Mouse (Mus musculus) embryonic facial prominence, embryonic 13.5 days (tissue): ENCODE measurements around the gene Smc4. TPM values are rescaled to one million over a fixed set of nuclear protein-coding genes. Genes with fewer than 3 reads are reported as not detected.

Experiments used
- ATAC-seq: fragments of 200-750 bp; cut with Nextera tagmentation; 2 replicates; pipeline ENCODE4 v1.8.0; 2017; ENCODE audit warnings: low read depth; ENCODE audit not compliant: insufficient number of reproducible peaks, insufficient read depth, low FRiP score, low TSS enrichment
- H3K27ac ChIP-seq: fragments of 300-500 bp; sonication (generic); 2 replicates; pipeline ENCODE4 v1.5.1; 2015; ENCODE audit warnings: moderate library complexity, mild to moderate bottlenecking, inconsistent platforms
- H3K27me3 ChIP-seq: fragments of 300-500 bp; sonication (generic); 2 replicates; pipeline ENCODE4 v1.6.1; 2015; ENCODE audit warnings: mild to moderate bottlenecking, inconsistent platforms
- H3K36me3 ChIP-seq: fragments of 300-500 bp; sonication (generic); 2 replicates; pipeline ENCODE4 v1.6.1; 2015; ENCODE audit warnings: mild to moderate bottlenecking, inconsistent platforms
- H3K4me1 ChIP-seq: fragments of 300-500 bp; sonication (generic); 2 replicates; pipeline ENCODE4 v1.6.1; 2015; ENCODE audit warnings: inconsistent platforms
- H3K4me2 ChIP-seq: fragments of 300-500 bp; sonication (generic); 2 replicates; pipeline ENCODE4 v1.6.1; 2015; ENCODE audit warnings: moderate library complexity, mild to moderate bottlenecking, inconsistent platforms
- H3K4me3 ChIP-seq: fragments of 300-500 bp; sonication (generic); 2 replicates; pipeline ENCODE4 v1.5.1; 2015; ENCODE audit warnings: mild to moderate bottlenecking, inconsistent platforms
- H3K9ac ChIP-seq: fragments of 300-500 bp; sonication (generic); 2 replicates; pipeline ENCODE4 v1.6.1; 2015; ENCODE audit warnings: mild to moderate bottlenecking, inconsistent platforms
- H3K9me3 ChIP-seq: fragments of 300-500 bp; sonication (generic); 2 replicates; pipeline ENCODE4 v1.6.1; 2016; ENCODE audit warnings: inconsistent platforms
- WGBS: fragments of 180-500 bp; shearing (Covaris S2); methylation state at CpG from one replicate; pipeline ENCODE4 v1.1.7; 2015; ENCODE audit warnings: mixed read lengths; 5-methylcytosine and 5-hydroxymethylcytosine counted together
- polyA plus RNA-seq: library from polyadenylated mRNA; unstranded; fragments of >200 nt; fragmentation: Nextera tagmentation; extraction: Ambion mirVana; gene quantifications from 2 replicates; pipeline ENCODE4 v1.2.1, GENCODE M21; 2015

Gene Smc4
- polyA plus RNA-seq, 1 experiment from 2014 or later, result 188 TPM

DNA sequence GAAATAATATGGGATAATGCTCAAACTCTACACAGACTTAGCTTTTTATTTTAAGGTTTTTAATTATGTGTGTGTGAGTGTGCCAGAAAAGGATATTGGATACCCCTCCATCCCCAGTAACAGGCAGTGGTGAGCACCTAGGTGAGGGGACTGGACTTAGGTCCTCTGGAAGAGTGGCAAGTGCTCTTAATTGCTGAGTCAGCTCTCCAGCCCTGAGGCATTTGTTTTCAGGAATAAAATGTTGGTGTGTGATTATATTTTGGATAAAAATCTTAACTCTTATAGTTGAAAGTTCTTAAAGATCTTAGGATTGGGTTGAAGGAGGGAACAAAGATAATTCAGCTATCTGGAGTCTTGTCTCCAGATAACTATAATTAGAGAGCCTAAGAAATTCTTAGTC lies 16.2 kb downstream of the Smc4 start:
- H3K36me3 ChIP-seq, result peaks cover 63% of the 10 kb centered on the region

DNA sequence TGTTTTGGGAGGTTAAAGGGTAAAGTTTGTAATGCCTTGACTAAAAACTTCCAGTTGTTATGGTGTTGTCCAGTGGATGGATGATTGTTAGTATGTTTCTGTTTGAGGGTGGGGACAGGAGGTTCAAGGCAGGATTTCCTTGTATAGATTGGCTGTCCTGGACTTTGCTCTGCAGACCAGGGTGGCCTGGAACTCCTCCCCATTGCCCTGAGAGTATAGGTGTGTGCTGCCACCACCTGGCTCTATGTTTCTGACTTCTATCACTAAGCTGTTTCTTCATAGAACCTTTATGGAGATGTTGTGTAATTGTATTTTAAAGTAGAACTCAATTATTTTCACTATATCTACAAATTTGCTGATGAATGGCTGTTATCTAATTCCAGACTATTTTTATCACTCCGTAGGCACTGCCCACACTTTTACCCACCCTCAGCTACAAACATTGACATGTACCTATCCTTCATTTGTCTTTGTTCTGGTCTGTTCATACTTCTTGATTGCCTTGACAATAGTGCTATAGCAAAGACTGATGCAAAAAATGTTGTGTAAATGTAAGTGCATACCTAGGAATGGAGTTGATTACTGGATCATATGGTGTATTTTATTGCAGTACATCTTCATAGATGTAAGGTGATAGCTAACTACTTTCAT lies 21.7 kb downstream of the Smc4 start:
- Histone ChIP-seq H3K4me3 (no peak overlapping the region), H3K27me3 (no peaks in the 10 kb centered on the region), H3K36me3 (peaks cover 70% of the 10 kb centered on the region), H3K27ac (no peak overlapping the region), H3K9me3 (no peaks in the 10 kb centered on the region), H3K4me1 (no peaks in the 10 kb centered on the region), H3K4me2 (no peak overlapping the region), H3K9ac (no peak overlapping the region)
- ATAC-seq, result no peak
- WGBS, result 96% methylated on average over 1 of the region's 1 CpGs

More for the DNA sequence above, 16.2 kb downstream of the Smc4 start:
- Histone ChIP-seq H3K27me3 (no peaks in the 10 kb centered on the region), H3K4me1 (no peaks in the 10 kb centered on the region), H3K27ac (no peak overlapping the region), H3K4me3 (no peak overlapping the region), H3K9ac (no peak overlapping the region), H3K4me2 (no peak overlapping the region), H3K9me3 (no peaks in the 10 kb centered on the region)
- no peak for ATAC-seq

DNA sequence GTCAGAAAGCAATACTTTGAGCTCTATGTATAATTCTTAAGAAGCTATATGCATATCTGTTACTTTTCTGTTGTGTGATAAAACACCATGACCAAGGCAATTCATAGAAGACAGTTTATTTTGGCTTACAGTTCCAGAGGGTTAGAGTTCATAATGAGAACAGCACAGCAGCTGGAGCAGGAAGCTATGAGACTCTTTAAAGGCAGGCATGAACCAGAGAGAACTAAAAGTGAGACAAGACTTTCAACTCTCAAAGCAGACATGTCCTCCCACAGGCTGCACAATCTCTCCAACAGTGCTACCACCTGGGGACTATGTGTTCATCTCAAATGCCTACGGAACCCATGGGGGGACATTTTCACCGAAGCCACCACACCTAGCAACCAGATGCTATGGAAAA lies 35.6 kb downstream of the Smc4 start:
- Histone ChIP-seq H3K4me2 (peak overlapping the region; percentile 47), H3K4me1 (peaks cover 11% of the 10 kb centered on the region), H3K36me3 (peaks cover 18% of the 10 kb centered on the region), H3K27ac (no peak overlapping the region), H3K27me3 (no peaks in the 10 kb centered on the region), H3K9ac (no peak overlapping the region), H3K9me3 (no peaks in the 10 kb centered on the region), H3K4me3 (peak overlapping the region; percentile 12)
- WGBS, result 96% methylated on average over 2 of the region's 2 CpGs
- no peak for ATAC-seq

DNA sequence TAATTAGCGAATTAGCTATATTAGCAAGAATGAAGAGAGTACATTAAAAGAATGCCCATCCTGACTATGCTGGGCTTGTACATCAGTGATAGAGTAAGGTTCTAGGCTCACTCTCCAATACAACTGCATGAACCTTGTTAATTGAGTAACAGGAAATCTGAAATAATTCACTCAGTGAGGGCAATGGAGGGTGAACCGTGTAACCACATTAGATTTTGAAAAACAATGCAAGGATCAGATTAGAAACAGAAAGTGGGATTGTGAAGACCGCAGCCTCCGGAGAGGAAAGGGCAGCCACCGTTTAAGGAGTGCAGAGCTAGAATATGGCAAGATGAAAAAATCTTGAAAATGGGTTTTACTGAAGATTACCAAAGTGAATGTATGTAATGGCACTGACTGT lies 36.8 kb downstream of the Smc4 start:
- WGBS, result 44% methylated on average over 5 of the region's 5 CpGs
- peaks cover 14% of the 10 kb centered on the region for H3K36me3 ChIP-seq
- H3K27me3 ChIP-seq, result no peaks in the 10 kb centered on the region
- H3K4me1 ChIP-seq, result peaks cover 20% of the 10 kb centered on the region
- H3K4me2 ChIP-seq, result peak overlapping the region; percentile 47
- no peak overlapping the region for H3K27ac ChIP-seq
- H3K9me3 ChIP-seq, result no peaks in the 10 kb centered on the region
- peak overlapping the region; percentile 25 for H3K4me3 ChIP-seq
- H3K9ac ChIP-seq, result no peak overlapping the region
- ATAC-seq, result no peak

DNA sequence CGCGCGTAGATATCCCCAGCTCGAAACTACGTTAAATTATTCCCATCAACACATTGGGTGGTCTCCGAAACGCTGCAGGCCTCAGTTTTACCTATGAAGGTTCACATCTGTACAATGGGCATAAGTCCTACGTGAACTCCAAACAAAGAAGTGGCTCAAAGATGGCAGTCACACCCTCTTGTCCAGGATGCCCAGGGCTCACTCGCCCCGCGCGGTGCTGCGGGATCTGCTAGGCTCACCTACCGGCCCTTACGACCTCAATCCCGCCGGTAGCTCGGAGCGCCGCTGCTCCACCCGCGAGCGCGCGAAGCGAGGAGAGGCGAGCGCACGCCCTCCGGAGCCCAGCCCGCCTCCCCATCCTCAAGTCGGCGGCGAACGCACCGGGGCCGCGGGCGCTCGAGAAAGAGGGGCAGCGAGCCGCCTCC lies 39.6 kb downstream of the Smc4 start:
- under 1% methylated on average over 39 of the region's 42 CpGs for WGBS
- no peaks in the 10 kb centered on the region for H3K27me3 ChIP-seq

DNA sequence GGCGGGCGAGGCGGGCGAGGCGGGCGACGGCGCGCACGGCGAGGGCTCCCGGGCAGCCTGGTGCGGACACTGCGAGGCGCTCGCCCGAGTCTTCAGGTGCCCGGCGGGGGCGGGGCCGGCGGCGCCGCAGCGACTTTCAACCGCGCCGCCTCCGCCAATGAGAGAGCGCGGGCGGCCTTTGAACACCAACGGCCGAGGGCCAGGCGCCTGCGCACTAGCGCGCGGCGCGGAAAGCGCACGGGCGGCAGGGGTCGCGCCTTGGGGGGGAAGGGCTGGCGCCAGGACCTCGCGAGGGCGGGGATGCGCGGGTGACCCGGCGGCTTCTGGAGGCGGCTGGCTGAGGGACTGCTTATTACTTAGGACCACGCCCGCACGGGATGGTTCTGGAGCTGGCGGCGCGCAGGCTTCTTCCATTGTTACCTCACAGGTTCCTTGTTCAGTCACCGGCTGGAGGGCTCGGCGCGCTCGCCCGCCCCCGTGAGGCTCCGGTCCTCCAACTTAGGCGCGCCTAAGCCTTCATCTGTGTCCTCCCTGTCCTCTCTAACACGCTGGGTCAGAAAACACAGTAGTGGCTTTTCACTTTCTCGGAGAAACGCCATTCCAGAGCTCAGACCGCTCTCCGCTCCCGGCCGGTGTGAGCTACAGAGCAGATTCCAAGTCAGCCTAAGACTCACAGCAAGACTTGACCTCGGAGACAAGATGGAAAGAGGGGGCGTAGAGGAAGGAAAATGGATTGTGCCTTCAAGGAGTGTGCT lies 40.3 kb downstream of the Smc4 start, which contains the start of gene Trim59:
Gene Trim59, minus strand, starts transcription at position 111 of the 755 bp plus-strand sequence.
- WGBS, result under 1% methylated on average over 79 of the region's 80 CpGs
- Histone ChIP-seq H3K4me2 (peak within 1 kb of the TSS; percentile 76), H3K27me3 (no peaks in the 10 kb centered on the region), H3K9me3 (no peaks in the 10 kb centered on the region), H3K36me3 (peaks cover 4% of the 10 kb centered on the region), H3K4me3 (peak within 1 kb of the TSS; percentile 86), H3K27ac (peak within 1 kb of the TSS; percentile 92), H3K4me1 (peaks cover 20% of the 10 kb centered on the region), H3K9ac (peak within 1 kb of the TSS; percentile 90)
- ATAC-seq, result peak; percentile 93

More for the DNA sequence above, 39.6 kb downstream of the Smc4 start:
- Histone ChIP-seq H3K9me3 (no peaks in the 10 kb centered on the region), H3K4me3 (peak overlapping the region; percentile 86), H3K27ac (peak overlapping the region; percentile 92), H3K4me1 (peaks cover 20% of the 10 kb centered on the region), H3K4me2 (peak overlapping the region; percentile 76), H3K9ac (peak overlapping the region; percentile 90), H3K36me3 (peaks cover 10% of the 10 kb centered on the region)
- peak; percentile 54 for ATAC-seq

DNA sequence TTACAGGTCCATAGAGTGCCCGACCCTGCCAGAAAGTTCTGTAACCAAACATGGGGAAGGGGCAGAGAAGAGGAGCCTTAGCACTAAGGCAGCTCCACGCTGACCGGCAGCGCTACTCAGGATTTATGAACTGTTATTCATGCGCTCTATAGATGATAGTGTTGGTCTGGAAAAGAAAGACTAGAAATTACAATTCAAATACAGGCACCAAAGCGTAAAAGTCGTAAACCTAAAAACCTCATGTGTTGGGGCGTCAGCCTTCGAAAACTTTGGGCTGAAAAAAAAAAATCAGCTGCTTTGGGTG lies 40.8 kb downstream of the Smc4 start:
- Histone ChIP-seq H3K9ac (peak overlapping the region; percentile 90), H3K36me3 (peaks cover under 1% of the 10 kb centered on the region), H3K4me2 (peak overlapping the region; percentile 76), H3K4me3 (peak overlapping the region; percentile 86), H3K9me3 (no peaks in the 10 kb centered on the region), H3K4me1 (peaks cover 20% of the 10 kb centered on the region), H3K27me3 (no peaks in the 10 kb centered on the region), H3K27ac (peak overlapping the region; percentile 92)
- WGBS, result 6% methylated on average over 9 of the region's 9 CpGs
- ATAC-seq, result peak; percentile 12; the same call in 1 of the 2 replicates

DNA sequence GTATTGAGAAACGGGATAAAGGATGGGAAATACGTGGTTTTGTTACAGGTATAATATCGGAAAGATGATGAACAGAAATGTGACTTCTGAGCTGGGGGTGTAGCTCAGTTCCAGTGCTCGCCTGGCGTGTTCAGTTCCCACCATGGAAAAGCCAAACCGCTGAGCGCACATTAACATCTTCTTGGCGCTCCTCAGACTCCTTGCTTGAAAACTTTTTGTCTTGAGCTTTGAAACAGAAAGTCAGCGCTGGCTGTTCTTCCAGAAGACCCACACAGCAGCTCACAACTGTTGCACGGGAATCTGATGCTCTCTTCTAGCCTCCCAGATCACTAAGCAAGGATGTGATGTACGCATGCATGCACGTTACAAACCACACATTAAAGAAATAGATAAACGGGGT lies 41.2 kb downstream of the Smc4 start:
- H3K4me2 ChIP-seq, result peak overlapping the region; percentile 76
- no peaks in the 10 kb centered on the region; the same call in 1 of the 2 replicates for H3K36me3 ChIP-seq
- peak overlapping the region; percentile 90 for H3K9ac ChIP-seq
- 17% methylated on average over 13 of the region's 13 CpGs for WGBS
- H3K4me3 ChIP-seq, result peak overlapping the region; percentile 86
- no peaks in the 10 kb centered on the region for H3K27me3 ChIP-seq
- no peaks in the 10 kb centered on the region for H3K9me3 ChIP-seq
- H3K4me1 ChIP-seq, result peaks cover 20% of the 10 kb centered on the region
- no peak overlapping the region for H3K27ac ChIP-seq
- no peak for ATAC-seq

DNA sequence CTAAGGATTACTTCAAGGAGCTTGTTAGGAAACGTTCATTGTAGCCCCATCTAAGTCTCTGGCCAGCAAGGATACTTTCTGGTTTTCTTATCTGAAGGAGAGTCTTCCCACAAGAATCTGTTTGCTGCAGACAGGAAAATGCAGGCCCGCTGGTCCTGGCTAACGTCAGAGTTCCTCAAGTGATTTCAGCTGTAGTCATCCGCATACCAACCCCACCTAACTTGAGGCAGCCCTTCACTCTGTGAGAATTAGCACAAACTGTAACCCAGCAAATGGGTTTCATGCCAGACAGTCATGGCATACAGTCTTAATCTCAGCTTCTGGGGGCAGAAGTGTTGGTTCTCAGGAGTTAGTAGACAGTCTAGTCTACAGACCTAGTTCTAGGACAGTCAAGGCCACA lies 42.0 kb downstream of the Smc4 start:
- ATAC-seq, result no peak
- peaks cover 16% of the 10 kb centered on the region for H3K4me1 ChIP-seq
- H3K9me3 ChIP-seq, result no peaks in the 10 kb centered on the region
- no peak overlapping the region for H3K4me2 ChIP-seq
- no peak overlapping the region for H3K27ac ChIP-seq
- 54% methylated on average over 4 of the region's 4 CpGs for WGBS
- H3K36me3 ChIP-seq, result no peaks in the 10 kb centered on the region
- H3K9ac ChIP-seq, result no peak overlapping the region; the same call in 1 of the 2 replicates
- no peak overlapping the region for H3K4me3 ChIP-seq
- no peaks in the 10 kb centered on the region for H3K27me3 ChIP-seq

DNA sequence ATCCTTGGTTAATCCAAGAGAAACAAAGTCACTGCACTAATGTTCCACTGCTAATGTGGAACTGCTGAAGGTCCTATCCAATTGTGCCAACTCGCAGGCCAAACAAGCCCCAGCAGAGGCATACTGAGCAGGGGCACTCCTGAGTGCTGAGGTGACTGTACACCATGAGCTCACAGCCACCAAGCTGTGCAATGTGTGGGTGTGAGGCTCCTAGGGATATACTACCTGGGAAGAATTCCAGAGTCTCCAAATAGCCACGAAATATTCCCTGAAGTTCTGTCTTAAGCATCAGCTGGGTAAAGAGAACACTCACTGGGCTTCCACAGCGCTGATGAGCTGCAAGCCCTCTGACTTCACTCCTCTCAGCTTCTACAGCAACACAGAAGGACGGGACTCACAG lies 43.1 kb downstream of the Smc4 start:
- Histone ChIP-seq H3K4me2 (no peak overlapping the region), H3K27me3 (no peaks in the 10 kb centered on the region), H3K4me3 (no peak overlapping the region), H3K9ac (no peak overlapping the region), H3K9me3 (no peaks in the 10 kb centered on the region), H3K36me3 (no peaks in the 10 kb centered on the region), H3K4me1 (peaks cover 11% of the 10 kb centered on the region), H3K27ac (no peak overlapping the region)
- ATAC-seq, result no peak
- WGBS, result 84% methylated on average over 4 of the region's 4 CpGs

DNA sequence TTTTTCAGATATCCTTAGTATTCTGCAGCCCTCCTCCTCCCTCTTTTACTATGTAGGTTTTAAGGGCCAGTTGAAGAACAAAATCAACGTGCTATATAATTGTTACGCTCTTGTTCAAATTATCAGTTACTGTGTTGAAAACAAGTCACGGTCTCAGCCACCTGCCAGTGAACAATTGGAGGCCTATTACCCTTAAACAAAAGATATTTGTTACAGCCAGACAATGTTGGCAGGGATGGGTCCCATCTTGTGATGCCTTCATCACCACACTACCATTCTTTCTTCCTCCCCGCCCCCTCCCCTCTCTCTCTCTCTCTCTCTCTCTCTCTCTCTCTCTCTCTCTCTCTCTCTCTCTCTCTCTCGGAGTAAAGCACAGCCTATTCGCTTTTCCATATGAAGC lies 44.5 kb downstream of the Smc4 start:
- Histone ChIP-seq H3K4me2 (no peak overlapping the region), H3K4me3 (no peak overlapping the region), H3K36me3 (no peaks in the 10 kb centered on the region), H3K27me3 (no peaks in the 10 kb centered on the region), H3K9ac (no peak overlapping the region), H3K4me1 (peaks cover 9% of the 10 kb centered on the region; the same call in 1 of the 2 replicates), H3K9me3 (no peaks in the 10 kb centered on the region), H3K27ac (no peak overlapping the region)
- ATAC-seq, result no peak
- 74% methylated on average over 6 of the region's 6 CpGs for WGBS

DNA sequence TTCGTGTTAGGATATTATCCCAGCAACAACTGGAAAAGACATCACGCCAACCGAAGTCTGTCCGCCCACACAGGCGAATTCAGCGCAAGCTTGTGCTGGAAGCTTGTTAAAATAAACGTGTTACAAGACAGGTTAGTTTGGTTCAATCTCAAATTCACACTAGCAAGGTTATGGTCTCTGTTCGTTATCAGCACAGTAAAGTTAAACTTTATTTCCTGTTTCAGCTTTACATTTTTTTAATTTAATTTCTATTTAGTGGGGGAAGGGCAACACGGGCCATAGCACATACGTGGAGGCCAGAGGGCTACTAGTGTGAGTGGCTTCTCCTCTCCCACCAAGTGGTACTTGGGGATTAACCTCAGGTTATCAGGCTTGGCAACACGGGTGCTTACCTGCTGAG lies 47.4 kb downstream of the Smc4 start:
- Histone ChIP-seq H3K4me2 (no peak overlapping the region), H3K27ac (no peak overlapping the region), H3K36me3 (no peaks in the 10 kb centered on the region), H3K4me1 (no peaks in the 10 kb centered on the region), H3K9ac (no peak overlapping the region), H3K27me3 (no peaks in the 10 kb centered on the region), H3K9me3 (no peaks in the 10 kb centered on the region), H3K4me3 (no peak overlapping the region)
- whole genome bisulfite sequencing, result 89% methylated on average over 11 of the region's 11 CpGs
- ATAC-seq, result no peak
